Mouse (Mus musculus): ENCODE measurements at regions not wholly inside any gene's neighbourhood (a gene's known extent, or its start where the extent isn't known, plus 50 kb on each side); places are given as distances from the start of the nearest gene placed in this dataset.
A peak's percentile ranks its signal among the peaks of the same experiment; 100 is the strongest.

DNA sequence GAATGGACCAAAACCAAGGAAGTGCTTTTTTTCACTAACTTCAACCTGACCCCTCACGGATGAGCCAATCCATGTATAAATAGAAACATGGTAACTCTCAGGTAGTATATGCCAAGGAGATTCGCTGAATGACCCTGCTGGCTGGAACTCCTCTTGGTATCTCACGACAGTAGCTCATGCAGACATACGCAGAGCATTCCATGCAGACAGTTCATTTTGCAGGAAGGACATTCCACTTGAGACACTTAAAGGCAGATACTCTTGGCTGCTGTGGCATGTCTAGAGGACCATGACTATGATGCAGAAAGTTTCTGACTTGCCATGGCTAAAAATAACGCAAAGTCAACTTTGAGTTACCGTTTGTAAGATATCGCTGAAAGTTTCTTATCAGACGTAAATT lies 195.6 kb upstream of the Pitx2 start:
- no peak for DNase-seq (ENCODE audit: low read depth, low spot score)

DNA sequence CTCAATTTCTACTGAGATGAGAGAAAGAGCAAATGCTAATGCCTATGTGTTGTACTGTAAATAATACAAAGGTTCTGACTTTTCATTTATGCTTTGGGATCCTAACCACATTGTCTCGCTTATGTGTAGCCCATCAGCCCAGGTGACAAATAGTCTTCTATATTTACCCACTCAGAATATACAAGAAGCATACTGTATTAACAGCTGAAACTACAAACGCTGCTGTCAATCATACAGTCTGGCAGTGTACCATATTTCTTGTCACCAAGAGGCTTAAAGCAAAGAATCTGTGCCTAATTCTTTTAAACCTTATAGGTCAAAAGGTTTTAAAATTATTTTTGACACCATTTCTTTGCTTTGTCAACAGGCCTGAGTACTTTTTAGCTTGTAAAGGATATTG lies 160.8 kb upstream of the Pitx2 start:
- DNase-seq (ENCODE audit: low read depth, low spot score): no peak

DNA sequence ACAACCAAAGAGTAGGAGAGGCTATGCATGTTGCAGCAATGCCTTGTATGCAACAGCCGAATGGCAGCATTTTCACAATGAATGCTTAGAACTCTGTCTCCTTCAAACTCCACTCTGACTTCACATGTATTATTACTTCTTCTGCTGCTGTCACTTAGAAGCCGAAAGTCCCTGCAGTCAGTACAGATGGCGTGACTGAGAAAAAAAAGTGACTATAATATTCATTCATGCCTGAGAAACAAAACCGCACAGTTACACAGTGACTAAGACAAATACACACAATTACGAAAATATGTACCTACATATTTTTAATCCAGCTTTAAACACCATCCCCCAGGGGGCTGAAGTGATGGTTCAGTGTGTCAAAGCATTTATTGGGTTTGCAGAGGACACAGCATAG lies 154.8 kb upstream of the Pitx2 start:
- DNase-seq (ENCODE audit: low read depth, low spot score): no peak

DNA sequence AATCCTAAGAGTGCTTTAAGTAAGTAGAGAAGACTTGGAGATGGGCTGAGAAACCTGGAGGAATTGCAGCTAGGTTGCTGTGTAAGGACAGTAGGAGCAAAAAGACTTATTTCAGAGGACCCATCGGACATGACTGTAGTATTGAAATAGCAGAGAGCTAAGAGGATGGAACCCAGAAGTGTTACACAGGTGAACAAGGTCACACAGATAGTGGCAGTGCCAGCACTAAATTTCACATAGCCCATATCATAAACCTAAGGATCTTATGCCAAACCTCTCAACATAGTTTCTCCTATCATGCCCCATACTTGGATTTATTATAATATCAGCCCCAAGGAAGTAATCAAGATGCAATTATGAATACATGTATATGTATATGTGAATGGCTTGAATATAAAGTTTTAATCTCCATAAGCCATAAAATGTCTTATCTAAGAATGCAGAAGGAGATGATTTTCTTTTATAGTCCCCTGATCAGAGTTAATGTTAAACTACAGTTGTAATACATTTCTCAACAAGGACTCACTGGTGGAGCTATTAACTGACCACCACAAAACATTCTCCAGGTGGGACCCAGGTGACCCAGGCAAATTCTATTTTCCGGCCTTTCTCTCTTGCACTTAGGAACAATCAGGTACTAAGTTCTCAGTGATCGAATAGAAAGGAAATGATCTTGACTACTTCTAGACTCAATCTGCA lies 149.6 kb upstream of the Pitx2 start:
- no peak for DNase-seq (ENCODE audit: low read depth, low spot score)

DNA sequence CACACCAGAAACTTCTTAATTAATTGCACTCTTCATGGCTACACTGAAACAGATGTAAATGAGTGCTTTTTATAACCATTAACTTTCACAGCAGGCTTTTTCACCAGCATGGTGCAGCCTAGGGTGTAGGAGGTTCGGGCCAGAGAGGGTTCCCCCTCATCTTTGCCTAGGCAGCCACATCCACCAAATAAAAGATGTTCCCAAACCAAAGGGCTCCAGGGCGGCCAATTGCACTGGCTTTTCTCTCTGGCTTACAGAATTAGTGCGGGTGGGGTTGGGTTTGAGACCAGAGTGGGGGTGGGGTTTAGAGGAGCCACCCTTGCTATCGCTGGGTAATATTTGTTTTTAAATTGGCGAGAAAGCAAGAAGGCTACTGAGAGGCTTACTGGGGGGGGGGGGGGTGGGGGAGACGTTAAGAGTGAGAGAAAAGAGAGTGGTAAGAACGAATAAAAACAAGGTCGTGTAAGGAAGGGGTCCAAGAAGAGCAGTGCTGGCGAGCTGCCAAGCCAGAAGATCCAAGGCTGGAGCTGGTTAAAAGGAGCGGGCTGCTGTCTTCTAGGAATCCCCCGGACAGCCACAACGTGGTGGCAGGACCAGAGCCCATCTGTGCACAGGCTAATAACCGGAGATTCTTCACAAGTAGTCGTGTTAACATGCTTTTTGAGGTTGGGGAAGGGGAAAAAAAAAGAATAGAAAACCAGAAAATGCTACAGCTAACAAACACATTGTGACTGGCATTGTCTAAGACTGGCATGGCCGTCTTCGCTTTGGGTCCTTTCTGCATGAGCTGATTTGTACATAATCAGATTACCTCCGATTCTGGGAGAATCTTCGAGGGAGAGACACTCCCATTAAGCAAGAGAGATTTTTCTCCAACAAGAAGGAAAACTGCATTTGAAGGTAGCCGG lies 134.0 kb upstream of the Pitx2 start:
- peak; percentile 11 for DNase-seq (ENCODE audit: low read depth, low spot score)

DNA sequence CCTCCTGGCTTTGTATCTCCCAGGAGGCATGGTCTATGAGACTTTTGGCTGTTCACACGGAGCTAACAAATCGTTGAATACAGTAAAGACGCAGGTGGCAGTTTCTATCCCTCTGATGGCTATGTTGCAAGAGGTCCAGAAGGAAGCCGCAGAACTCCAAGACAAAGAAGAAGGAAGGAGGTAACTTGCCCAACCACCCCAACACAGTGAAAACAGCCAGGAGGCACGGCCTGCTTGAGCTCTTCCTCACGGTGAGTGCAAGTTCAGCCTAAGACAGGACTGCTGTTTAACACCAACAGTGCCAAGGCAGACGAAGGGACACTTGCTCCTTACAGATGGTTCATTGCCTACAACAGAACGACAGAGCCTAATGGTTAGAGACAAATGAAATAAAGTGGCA lies 130.0 kb upstream of the Pitx2 start:
- DNase-seq (ENCODE audit: low read depth, low spot score): no peak

DNA sequence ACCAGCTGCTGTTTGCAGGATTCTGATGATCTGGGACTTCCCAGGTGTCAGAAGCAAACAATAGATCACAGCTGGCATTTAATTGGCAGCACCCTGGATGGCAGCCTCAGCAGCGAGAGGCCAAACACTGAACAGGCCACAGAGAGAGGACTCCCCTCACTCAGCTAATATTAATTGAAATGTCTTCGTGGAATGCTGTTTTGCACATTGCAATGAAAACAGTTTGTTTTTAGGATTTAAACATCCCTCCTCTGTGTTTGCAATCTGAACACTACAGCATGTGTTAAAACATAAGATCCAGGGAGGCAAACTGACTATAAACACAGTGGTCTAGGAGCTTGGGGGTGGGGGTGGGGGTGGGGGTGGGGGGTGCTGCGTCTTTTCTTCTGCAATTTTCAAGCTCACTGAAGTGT lies 129.2 kb upstream of the Pitx2 start:
- no peak for DNase-seq (ENCODE audit: low read depth, low spot score)

DNA sequence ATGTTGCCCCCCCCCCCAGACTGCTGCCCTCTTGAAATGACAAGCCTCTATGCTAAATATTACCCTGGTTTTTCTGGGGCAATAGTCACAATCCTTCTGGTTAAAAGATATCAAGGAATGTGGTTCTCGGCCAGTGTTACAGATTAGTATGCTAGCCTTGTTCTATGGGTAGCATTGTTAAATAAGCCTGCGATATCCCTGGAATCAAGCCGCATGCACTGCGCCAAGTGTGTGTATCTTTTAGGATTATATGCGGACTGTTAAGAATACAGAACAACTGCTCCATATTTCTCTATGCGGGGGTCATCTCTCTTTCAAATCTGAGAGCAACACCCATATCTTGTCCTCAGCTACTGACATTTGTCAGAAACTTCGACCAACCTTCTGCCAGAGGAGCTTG lies 128.7 kb upstream of the Pitx2 start:
- no peak for DNase-seq (ENCODE audit: low read depth, low spot score)

DNA sequence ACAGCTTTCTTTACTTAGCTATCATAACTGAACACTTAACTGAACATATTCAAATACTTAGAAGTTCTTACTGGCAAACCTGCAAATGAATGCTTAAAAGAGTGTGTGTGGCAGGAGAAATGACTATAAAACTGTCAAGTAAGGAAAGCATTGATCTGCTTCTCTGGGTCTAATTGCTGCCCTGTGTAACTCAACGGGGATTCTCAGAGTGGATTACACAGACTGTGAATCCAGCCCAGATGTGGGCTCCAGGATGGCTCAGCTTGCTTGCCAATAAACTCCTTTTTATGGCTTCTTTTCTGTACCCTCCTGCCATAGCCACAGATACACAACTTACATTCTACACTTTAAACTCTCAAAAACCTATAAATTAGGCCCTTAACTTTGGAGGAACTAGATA lies 123.3 kb upstream of the Pitx2 start:
- no peak for DNase-seq (ENCODE audit: low read depth, low spot score)

DNA sequence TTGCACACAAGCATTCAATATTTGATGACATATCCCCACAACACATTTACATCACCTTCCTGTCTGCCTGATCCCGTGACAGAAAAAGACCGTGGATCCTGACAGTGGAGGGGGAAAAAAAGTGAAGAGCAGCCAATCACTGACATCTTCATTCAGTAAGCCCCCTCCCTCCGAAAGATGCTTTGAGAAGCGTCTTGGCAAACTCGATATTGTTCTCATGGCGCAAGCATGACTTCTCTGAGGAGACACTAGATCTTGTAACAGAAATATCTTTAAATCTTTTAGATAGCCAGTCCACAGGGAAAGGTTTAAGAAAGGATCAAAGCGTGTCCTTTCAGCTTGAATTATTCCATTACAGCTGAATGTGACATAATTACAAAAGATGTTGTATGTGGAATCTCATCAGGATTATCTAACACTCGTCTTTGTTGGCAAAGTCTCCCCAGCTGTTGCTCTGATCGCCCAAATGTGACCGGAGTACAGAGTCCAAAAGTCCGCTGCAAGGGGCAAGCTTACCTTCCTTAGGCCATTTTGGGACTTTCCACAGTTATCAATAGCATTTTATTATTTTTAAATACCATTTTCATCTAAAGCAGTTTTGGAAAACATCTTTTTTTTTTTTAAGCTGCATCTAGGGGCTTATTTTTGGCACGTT lies 95.8 kb upstream of the Pitx2 start:
- DNase-seq (ENCODE audit: low read depth, low spot score): no peak

DNA sequence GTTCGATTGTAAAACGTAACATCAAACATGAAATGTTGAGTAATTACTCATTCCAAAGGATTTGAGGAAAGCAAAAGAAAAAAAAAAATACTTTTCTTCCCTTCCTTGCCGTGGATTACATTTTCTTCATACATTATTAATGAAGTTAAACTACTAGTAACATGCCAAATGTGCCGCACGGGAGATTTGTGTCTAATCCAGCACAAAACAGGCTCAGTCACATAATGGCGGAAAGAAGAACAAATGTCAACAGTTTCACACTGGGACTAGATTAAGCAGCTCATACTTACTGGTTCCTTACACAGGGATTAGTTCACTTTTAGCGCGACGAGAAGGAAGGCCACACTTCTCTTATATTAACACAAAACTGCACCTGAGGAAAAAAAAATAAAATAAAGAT lies 94.9 kb upstream of the Pitx2 start:
- DNase-seq (ENCODE audit: low read depth, low spot score): no peak

DNA sequence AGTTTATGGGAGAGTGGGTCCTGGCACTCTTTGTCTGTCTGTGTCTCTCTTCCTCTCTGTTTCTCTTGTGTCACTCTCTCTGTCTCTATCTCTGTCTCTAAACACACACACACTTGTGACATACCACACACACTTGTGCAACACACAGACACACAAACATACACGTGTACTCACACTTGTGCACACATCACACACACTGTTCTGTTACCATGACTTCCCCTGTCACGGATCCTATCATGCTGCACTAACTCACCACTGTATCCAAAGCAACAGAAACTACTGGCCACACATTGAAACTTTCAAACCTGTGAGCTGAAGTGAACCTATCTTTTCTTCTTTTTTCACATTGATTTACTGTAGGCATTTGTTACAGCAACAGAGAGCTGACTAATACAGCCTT lies 93.5 kb upstream of the Pitx2 start:
- DNase-seq (ENCODE audit: low read depth, low spot score): no peak

DNA sequence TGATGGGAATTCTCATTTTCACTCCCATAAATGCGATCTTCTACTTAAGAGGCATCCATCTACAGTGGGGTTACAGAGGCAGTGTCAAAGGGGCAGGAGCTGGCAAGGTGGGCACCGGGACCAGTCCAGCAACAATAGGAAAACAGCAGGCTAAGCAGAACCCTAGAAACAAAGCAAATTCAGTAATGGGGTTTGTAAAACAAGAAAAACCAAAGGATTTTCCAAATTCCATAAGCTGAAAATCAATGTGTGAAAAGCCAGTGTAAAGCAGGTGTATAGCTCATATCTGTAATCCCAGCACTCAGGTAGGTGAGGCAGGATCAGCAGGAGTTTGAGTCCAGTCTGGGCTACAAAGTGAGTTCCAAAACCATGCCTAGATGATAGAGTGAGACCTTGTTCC lies 69.2 kb upstream of the Pitx2 start:
- DNase-seq (ENCODE audit: low read depth, low spot score): no peak

DNA sequence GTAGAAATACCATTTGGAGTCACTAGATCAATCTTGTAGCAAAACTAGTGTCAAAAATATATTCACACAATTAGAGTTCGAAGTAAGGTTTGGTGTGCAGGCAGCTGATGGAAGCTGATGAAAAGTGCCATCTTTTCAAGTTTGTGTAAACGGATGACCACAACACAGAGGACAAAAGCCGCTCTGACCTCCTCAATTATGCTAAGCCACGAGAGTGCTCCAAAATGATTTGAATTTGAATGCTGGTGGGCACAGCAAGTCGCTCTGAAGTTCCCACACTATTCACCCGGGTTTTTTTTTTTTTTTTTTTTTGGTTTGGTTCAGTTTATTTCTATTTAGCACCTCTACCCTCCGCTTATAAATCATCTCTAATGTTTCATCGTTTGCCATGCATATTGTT lies 68.5 kb upstream of the Pitx2 start:
- no peak for DNase-seq (ENCODE audit: low read depth, low spot score)

DNA sequence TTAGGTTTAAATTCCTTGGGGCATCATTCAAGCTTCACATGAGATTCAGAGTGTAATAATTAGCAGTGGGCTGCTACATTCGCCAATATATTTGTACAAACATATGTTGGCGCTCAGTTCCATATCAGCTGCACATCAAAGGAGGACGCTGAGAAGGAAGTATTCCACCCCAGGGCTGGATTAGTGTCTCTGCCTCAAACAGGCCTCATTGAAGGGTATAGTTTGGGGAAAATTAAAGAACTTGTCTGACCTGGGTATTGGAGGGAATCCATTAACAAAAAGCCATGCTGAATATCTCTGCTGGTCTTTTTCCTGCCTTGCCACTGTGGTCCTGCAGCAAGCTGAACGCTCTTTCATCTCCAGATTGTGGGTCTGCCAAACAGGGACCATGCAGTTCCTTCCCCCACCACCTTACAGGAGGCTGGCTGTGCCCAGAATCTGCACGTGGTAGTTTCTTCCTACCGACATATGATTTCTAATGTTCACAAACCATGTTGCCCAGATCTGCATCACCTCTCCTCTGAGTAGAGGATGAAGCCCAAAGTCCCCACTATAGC lies 67.7 kb upstream of the Pitx2 start:
- DNase-seq (ENCODE audit: low read depth, low spot score): no peak
